24 mouse cellular contexts compared by ENCODE assay signal in genomic region chr16:47843169-47843568, GRCm38 (mm10).
"Had no signal": no experiment of that assay in that cellular context is flagged by ENCODE, and none has a peak within 500 bp of the region (broad histone marks: within the 10 kb centered on the region; RNA-seq: fewer than 3 reads in every experiment).

No protein-coding gene starts in this region.

- H3K9ac ChIP-seq: kidney, embryonic 15.5 days; limb, embryonic 13.5 days; liver, embryonic 12.5 days; liver, embryonic 15.5 days; lung, embryonic 15.5 days; midbrain, embryonic 12.5 days; midbrain, embryonic 15.5 days; neural tube, embryonic 13.5 days had no signal

- H3K9me3 ChIP-seq: kidney, embryonic 15.5 days; limb, embryonic 10.5 days; limb, embryonic 13.5 days; liver, embryonic 12.5 days; liver, embryonic 15.5 days; lung, embryonic 15.5 days; midbrain, embryonic 12.5 days; midbrain, embryonic 15.5 days; neural tube, embryonic 13.5 days had no signal

- DNase-seq: kidney, adult 8-10 months; kidney, postnatal 25 days; layer of hippocampus, adult 9-11 months; liver; lung, adult 18-20 months; lung, postnatal 10 days; lung, postnatal 4 days; right cerebral cortex, adult 18-20 months; right cerebral cortex, postnatal 14 days; right cerebral cortex, postnatal 4 days; thymus, adult 2 months; thymus, postnatal 14 days; thymus, postnatal 4 days had no signal

- H3K4me2 ChIP-seq: kidney, embryonic 15.5 days; limb, embryonic 13.5 days; liver, embryonic 12.5 days; liver, embryonic 15.5 days; lung, embryonic 15.5 days; midbrain, embryonic 12.5 days; midbrain, embryonic 15.5 days; neural tube, embryonic 13.5 days had no signal

- ATAC-seq: liver, embryonic 12.5 days; midbrain, embryonic 15.5 days had no signal

- H3K27ac ChIP-seq: kidney, embryonic 15.5 days; layer of hippocampus, adult 2 months; limb, embryonic 10.5 days; limb, embryonic 13.5 days; liver, embryonic 12.5 days; liver, embryonic 15.5 days; lung, embryonic 15.5 days; midbrain, embryonic 12.5 days; midbrain, embryonic 15.5 days; neural tube, embryonic 13.5 days; stomach, postnatal 0 days had no signal

- H3K27me3 ChIP-seq: kidney, embryonic 15.5 days; limb, embryonic 13.5 days; liver, embryonic 12.5 days; liver, embryonic 15.5 days; lung, embryonic 15.5 days; midbrain, embryonic 12.5 days; midbrain, embryonic 15.5 days; neural tube, embryonic 13.5 days had no signal

- H3K4me1 ChIP-seq: kidney, embryonic 15.5 days; limb, embryonic 10.5 days; limb, embryonic 13.5 days; liver, embryonic 12.5 days; liver, embryonic 15.5 days; lung, embryonic 15.5 days; midbrain, embryonic 12.5 days; midbrain, embryonic 15.5 days; neural tube, embryonic 13.5 days had no signal

- H3K36me3 ChIP-seq: kidney, embryonic 15.5 days; limb, embryonic 10.5 days; limb, embryonic 13.5 days; liver, embryonic 12.5 days; liver, embryonic 15.5 days; lung, embryonic 15.5 days; midbrain, embryonic 12.5 days; midbrain, embryonic 15.5 days; neural tube, embryonic 13.5 days had no signal

- H3K4me3 ChIP-seq: kidney, embryonic 15.5 days; layer of hippocampus, adult 2 months; limb, embryonic 10.5 days; limb, embryonic 13.5 days; liver, embryonic 12.5 days; liver, embryonic 15.5 days; lung, embryonic 15.5 days; midbrain, embryonic 12.5 days; midbrain, embryonic 15.5 days; neural tube, embryonic 13.5 days had no signal
